Mouse (Mus musculus) limb, embryonic 12.5 days (tissue): ENCODE data around the gene Tmem253. TPM values are rescaled to one million over a fixed set of nuclear protein-coding genes. Genes with fewer than 3 reads are reported as not detected.

Experiments
- ATAC-seq: fragments of 200-750 bp; cut with Nextera tagmentation; 2 replicates; pipeline ENCODE4 v1.8.0; 2017; ENCODE audit warnings: low read depth, moderate TSS enrichment; ENCODE audit not compliant: insufficient number of reproducible peaks, insufficient read depth, low FRiP score, low TSS enrichment
- H3K27ac ChIP-seq: fragments of 300-500 bp; sonication (generic); 2 replicates; pipeline ENCODE4 v1.5.1; 2016; ENCODE audit warnings: mild to moderate bottlenecking, moderate library complexity
- H3K27me3 ChIP-seq: fragments of 300-500 bp; sonication (generic); 2 replicates; pipeline ENCODE4 v1.6.1; 2016; ENCODE audit warnings: mild to moderate bottlenecking, moderate library complexity
- H3K36me3 ChIP-seq: fragments of 300-500 bp; sonication (generic); 2 replicates; pipeline ENCODE4 v1.6.1; 2016; ENCODE audit warnings: mild to moderate bottlenecking, moderate library complexity
- H3K4me1 ChIP-seq: fragments of 300-500 bp; sonication (generic); replicated peaks from 2 replicates; pipeline ENCODE4 v1.6.1; 2016
- H3K4me2 ChIP-seq: fragments of 300-500 bp; sonication (generic); 2 replicates; pipeline ENCODE4 v1.6.1; 2016; ENCODE audit warnings: mild to moderate bottlenecking, moderate library complexity
- H3K4me3 ChIP-seq: fragments of 300-500 bp; sonication (generic); replicated peaks from 2 replicates; pipeline ENCODE4 v1.5.1; 2016; ENCODE audit warnings: mild to moderate bottlenecking
- H3K9ac ChIP-seq: fragments of 300-500 bp; sonication (generic); replicated peaks from 2 replicates; pipeline ENCODE4 v1.6.1; 2016; ENCODE audit warnings: mild to moderate bottlenecking, moderate library complexity
- H3K9me3 ChIP-seq: fragments of 300-500 bp; sonication (generic); 2 replicates; pipeline ENCODE4 v1.6.1; 2016; ENCODE audit warnings: mild to moderate bottlenecking, moderate library complexity
- WGBS: fragments of 180-500 bp; shearing (Covaris S2); methylation state at CpG from one replicate; pipeline ENCODE4 v1.1.7; 2016; 5-methylcytosine and 5-hydroxymethylcytosine counted together
- polyA plus RNA-seq: library from polyadenylated mRNA; unstranded; fragments of >200 nt; fragmentation: Nextera tagmentation; extraction: Ambion mirVana; gene quantifications from 2 replicates; pipeline ENCODE4 v1.2.1, GENCODE M21; 2016

Gene Tmem253
- 1.00 and 1.2 TPM in 2 replicates for polyA plus RNA-seq

DNA sequence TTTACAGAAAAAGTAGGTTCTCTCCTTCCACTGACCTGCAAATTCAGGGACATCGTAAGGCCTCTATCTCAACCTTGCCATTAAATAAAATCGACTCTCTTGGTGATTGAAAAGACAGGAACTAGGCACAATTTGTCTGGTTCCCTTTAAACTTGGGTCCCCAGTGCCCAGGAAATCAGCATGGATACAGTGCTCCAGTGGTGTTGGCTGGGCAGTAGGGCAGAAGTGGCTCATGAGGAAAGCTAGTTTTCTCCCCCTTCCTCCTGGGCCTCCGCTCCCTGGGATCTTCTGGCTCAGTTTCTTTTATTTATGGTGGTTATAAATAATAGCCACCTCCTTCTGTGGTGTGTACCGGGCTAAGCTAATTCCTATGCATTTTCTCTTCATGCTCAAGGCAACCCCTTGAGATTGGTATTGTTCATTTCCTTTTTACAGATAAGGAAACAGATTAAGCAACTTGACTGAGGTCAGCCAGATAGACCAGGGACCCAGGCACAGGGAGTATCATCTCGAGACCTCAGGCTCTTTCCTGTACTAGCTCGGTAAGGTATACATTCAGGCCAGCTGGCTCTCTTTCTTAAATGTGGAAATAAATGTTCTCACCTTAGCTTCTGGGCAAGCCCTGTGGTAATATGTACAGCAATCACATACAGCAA is at the start of gene Tmem253:
Gene Tmem253, plus strand, starts transcription at position 214 of the 656 bp plus-strand sequence.
- Histone ChIP-seq H3K9ac (peak within 1 kb of the TSS; percentile 89), H3K9me3 (no peaks in the 10 kb centered on the region), H3K4me2 (peak within 1 kb of the TSS; percentile 60), H3K4me1 (peaks cover 48% of the 10 kb centered on the region), H3K4me3 (peak within 1 kb of the TSS; percentile 67), H3K27ac (peak within 1 kb of the TSS; percentile 96), H3K36me3 (no peaks in the 10 kb centered on the region), H3K27me3 (no peaks in the 10 kb centered on the region)
- 41% methylated on average over 6 of the region's 6 CpGs for WGBS
- no peak for ATAC-seq

DNA sequence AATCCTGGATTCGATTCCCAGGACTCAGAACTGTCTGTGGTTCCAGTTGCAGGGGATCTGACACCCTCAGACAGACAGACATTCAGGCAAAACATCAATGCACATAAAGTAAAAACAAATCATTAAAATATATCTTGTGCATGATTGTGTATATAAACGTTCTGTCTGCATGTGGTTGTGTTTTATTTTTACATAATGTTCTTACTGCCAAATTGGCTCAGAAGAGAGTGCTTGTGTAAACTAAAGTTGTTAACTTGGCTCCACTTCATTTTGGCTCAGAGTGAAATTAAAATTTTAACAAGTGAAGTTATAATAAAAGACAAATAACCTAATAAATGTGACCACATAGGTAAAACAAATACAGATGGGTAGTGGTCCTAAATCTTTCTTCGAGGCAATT is 48.1 kb upstream of the Tmem253 start:
- ATAC-seq, result no peak
- Histone ChIP-seq H3K9me3 (no peaks in the 10 kb centered on the region), H3K27me3 (no peaks in the 10 kb centered on the region), H3K9ac (no peak overlapping the region), H3K4me3 (no peak overlapping the region), H3K4me2 (no peak overlapping the region), H3K36me3 (no peaks in the 10 kb centered on the region), H3K4me1 (no peaks in the 10 kb centered on the region), H3K27ac (no peak overlapping the region)
- 82% methylated on average over 3 of the region's 3 CpGs for WGBS

DNA sequence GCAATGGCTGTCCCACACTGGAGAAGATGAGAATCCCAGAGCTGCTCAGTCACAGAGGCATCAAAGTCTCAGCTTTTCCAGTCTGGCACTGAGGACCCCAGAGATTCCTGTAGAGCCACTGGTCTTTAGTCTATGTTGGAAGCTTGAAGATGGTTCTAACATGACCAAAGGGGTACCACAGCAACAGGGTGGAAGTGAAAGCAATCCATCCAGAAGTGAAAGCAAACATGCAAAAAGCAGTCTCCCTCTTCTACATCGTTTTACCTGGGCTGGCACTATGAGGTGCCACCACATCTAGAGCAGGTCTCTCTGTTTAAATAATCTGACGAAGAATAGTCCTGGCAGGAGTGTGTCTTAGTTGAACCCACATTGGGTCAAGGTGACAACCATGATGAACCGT is 36.2 kb upstream of the Tmem253 start:
- Histone ChIP-seq H3K27me3 (no peaks in the 10 kb centered on the region), H3K9ac (no peak overlapping the region), H3K4me1 (peaks cover 10% of the 10 kb centered on the region), H3K4me2 (no peak overlapping the region), H3K4me3 (no peak overlapping the region), H3K27ac (no peak overlapping the region), H3K9me3 (no peaks in the 10 kb centered on the region), H3K36me3 (no peaks in the 10 kb centered on the region)
- WGBS, result 85% methylated on average over 3 of the region's 3 CpGs
- no peak for ATAC-seq

DNA sequence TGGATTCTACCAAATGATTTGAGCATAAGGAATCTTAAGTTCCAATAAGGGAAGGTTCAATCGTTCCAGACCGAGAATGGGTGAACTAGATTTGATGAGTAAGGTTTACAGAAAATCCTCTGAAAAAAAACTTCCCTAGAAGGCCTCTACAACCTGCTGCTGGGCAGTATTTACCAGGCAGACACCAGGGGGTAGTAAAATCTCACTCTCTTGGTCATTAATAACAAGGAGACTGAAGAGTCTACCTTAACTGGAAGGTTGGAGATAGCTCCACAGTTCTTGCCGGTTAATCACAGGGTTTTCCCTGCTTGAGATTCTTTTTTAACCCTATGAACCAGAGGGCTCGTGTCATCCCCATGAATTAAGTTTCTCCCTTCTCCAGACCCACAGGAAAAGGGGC is 32.2 kb upstream of the Tmem253 start:
- H3K9ac ChIP-seq, result peak overlapping the region; percentile 92; the same call in 1 of the 2 replicates
- H3K4me2 ChIP-seq, result peak overlapping the region; percentile 82
- 61% methylated on average over 4 of the region's 4 CpGs for WGBS
- H3K27ac ChIP-seq, result peak overlapping the region; percentile 98
- H3K36me3 ChIP-seq, result peaks cover 17% of the 10 kb centered on the region
- H3K4me3 ChIP-seq, result 0 out of 2 replicates have a peak overlapping the region, but pooled peaks have one; percentile 82
- no peaks in the 10 kb centered on the region for H3K27me3 ChIP-seq
- no peak for ATAC-seq
- no peaks in the 10 kb centered on the region for H3K9me3 ChIP-seq
- peaks cover 23% of the 10 kb centered on the region for H3K4me1 ChIP-seq

DNA sequence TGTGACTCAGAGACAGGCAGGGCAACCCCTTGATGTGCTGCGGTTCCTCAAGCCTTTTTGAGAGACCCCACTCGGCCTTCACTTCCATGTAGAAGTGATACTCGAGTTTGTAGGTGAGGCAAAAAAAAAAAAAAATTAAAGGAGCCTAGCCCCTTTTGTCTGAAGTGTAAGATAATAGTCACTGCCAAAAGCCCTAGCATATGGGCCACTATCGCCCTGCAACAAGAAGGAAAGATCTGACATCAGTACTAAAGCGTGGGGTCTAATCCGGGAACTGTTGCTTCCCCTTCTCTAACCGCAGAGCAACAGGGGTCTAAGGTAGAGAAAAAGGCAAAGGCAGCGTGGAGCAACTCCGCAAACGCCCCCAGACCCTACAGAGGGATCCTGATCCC is 31.6 kb upstream of the Tmem253 start:
- Histone ChIP-seq H3K36me3 (peaks cover 23% of the 10 kb centered on the region), H3K4me1 (peaks cover 28% of the 10 kb centered on the region), H3K27me3 (no peaks in the 10 kb centered on the region), H3K27ac (peak overlapping the region; percentile 98), H3K4me3 (peak overlapping the region; percentile 82), H3K9ac (peak overlapping the region; percentile 92), H3K9me3 (no peaks in the 10 kb centered on the region), H3K4me2 (peak overlapping the region; percentile 82)
- WGBS, result 6% methylated on average over 10 of the region's 10 CpGs
- no peak for ATAC-seq

DNA sequence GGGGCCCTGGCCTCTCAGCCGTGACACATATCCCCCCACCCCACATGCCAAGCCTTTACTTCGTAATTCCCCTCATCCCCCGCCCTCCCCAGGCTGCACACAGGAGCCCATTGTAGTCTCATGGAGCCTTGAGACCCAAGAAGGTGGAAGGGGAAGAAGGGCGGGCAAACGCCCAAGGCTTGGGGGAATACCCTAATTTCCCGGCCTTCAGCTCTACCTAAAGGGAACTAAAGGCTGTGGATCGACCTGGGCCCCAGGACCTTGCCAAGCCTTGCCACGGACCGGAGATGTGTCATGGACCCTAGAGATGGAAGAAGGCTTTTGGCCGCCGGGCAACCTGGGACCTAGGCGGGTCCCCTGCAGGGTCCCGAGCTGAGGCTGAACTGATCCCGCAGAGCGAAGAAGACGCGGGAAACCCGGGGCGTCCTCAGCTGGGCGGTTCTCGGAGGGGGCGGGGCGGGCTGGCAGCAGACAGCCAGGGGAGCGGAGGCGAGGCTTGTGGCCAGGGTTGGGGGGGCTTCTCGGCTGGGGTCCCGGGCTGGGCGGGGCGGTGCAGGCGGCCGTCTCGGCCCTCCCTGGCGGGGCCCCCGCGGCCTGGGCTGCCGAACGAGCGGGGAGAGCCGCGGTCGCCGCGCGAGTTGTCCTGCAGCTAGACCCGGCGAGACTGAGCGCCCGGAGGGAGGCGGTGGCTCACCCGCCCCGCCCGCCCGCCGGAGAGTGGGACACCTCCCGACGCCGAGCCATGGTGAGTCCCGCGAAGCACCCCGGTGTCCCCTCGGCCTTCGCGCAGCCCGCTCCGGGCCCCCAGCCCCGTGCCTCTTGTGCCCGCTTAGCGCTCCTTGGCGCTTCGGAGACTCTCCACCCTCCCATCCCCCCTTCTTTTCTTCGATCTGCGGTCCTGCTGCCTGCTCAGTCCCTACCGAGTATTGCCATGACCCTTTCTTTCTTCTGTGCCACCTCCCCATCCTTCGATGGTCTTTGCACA is 30.9 kb upstream of the Tmem253 start, which contains the start of gene Arhgef40:
Gene Arhgef40, plus strand, starts transcription at position 473 of the 985 bp plus-strand sequence.
- Histone ChIP-seq H3K27ac (peak within 1 kb of the TSS; percentile 98), H3K36me3 (peaks cover 29% of the 10 kb centered on the region), H3K9ac (peak within 1 kb of the TSS; percentile 92), H3K9me3 (no peaks in the 10 kb centered on the region), H3K4me3 (peak within 1 kb of the TSS; percentile 82), H3K4me1 (peaks cover 35% of the 10 kb centered on the region), H3K27me3 (no peaks in the 10 kb centered on the region), H3K4me2 (peak within 1 kb of the TSS; percentile 82)
- WGBS, result 0% methylated on average over 49 of the region's 74 CpGs
- peak; percentile 87 for ATAC-seq

DNA sequence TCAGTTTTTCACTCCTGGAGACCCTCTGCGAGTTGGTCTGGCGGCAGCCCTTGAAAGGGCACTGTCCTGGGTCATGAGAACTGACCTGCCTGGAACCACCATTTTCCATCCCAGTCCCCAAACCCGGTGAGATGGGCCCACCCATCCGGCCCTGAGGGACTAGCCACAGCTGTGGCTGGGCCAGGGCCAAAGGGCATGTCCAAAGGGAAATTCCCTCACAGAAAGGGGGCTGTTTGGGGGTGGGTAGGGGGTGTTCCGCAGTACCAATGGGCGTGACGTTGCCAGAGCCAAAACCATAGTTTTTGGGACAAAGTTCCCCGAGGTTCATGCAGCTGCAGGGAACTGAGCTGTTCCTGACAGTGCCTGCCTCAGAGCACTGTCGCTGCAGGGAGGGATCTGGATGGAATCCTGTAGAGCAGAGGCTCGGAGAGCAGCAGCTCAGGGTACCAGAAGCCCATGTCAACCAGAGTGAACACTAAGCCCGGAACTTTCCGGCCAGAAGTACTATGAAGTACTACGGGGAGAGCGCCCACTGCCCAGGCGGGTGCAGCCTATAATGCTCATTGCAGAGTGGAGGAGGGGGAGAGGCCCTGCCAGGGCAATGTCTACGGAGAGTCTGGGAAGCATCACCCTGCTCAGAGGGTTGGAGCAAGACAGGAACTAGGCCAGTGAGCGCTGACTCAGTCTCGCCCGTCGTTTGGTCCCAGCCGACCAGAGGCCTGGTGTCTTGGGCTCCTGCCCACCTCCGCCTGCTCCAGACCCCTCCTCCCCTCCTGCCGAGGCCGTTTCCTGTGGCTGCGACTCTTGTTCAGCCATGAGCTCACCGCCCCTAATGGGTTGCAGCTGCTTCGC is 29.9 kb upstream of the Tmem253 start:
- WGBS, result under 1% methylated on average over 27 of the region's 27 CpGs
- peak; percentile 74 for ATAC-seq
- Histone ChIP-seq H3K4me2 (peak overlapping the region; percentile 82), H3K4me3 (peak overlapping the region; percentile 82), H3K9ac (peak overlapping the region; percentile 92), H3K27ac (peak overlapping the region; percentile 98), H3K4me1 (peaks cover 35% of the 10 kb centered on the region), H3K27me3 (no peaks in the 10 kb centered on the region), H3K9me3 (no peaks in the 10 kb centered on the region), H3K36me3 (peaks cover 39% of the 10 kb centered on the region)

DNA sequence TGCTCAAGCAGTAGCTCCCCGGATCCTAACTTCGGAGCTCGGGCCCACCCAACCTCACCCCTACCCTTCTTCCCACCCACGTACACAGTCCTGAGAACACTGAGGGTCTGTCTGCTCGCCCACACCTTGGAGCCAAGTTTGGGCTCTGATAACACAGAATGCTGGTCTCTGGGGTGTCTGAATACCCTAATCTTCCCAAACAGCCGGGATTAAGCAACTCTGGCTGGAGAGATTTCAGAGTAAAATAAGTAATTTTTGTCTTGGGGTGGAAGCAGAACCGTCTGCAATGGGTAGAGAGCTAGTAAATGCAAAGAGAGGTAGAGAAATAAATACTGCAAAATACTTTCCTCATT is 29.3 kb upstream of the Tmem253 start:
- 3% methylated on average over 7 of the region's 7 CpGs for WGBS
- Histone ChIP-seq H3K4me3 (peak overlapping the region; percentile 82), H3K27me3 (no peaks in the 10 kb centered on the region), H3K9ac (peak overlapping the region; percentile 92), H3K9me3 (no peaks in the 10 kb centered on the region), H3K27ac (peak overlapping the region; percentile 98), H3K4me2 (peak overlapping the region; percentile 82), H3K4me1 (peaks cover 35% of the 10 kb centered on the region), H3K36me3 (peaks cover 45% of the 10 kb centered on the region)
- ATAC-seq, result no peak

DNA sequence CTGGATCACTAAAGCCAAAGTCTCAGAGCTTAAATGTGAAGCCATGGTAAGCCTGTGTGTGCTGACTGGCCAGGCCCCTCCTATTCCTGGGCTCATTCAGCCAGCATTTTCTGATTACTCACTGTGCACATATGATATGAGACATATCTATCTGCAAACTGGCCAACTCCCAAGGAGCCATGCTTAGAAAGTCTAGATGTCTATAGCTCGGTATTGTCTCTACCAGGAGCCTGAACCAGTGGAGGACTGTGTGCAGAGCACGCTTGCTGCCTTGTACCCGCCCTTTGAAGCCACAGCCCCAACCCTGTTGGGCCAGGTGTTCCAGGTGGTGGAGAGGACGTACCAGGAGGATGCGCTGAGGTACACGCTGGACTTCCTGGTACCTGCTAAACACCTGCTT is 28.3 kb upstream of the Tmem253 start:
- Histone ChIP-seq H3K36me3 (peaks cover 56% of the 10 kb centered on the region), H3K4me1 (peaks cover 35% of the 10 kb centered on the region), H3K27ac (no peak overlapping the region), H3K9ac (no peak overlapping the region), H3K4me3 (no peak overlapping the region), H3K4me2 (peak overlapping the region; percentile 82; the same call in 1 of the 2 replicates), H3K27me3 (no peaks in the 10 kb centered on the region), H3K9me3 (no peaks in the 10 kb centered on the region)
- no peak for ATAC-seq
- 86% methylated on average over 6 of the region's 6 CpGs for WGBS

DNA sequence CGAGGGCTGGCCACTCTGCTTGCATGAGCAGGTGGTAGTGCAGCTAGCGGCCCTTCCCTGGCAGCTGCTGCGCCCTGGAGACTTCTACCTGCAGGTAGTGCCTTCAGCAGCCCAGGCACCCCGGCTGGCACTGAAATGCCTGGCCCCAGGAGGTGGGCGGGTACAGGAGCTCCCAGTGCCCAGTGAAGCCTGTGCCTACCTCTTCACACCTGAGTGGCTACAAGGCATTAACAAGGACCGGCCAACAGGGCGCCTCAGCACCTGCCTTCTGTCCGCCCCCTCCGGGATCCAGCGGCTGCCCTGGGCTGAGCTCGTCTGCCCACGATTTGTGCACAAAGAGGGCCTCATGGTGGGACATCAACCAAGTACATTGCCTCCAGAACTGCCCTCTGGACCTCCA is 26.7 kb upstream of the Tmem253 start:
- Histone ChIP-seq H3K4me3 (no peak overlapping the region), H3K9me3 (no peaks in the 10 kb centered on the region), H3K36me3 (peaks cover 71% of the 10 kb centered on the region), H3K27ac (no peak overlapping the region), H3K4me2 (no peak overlapping the region), H3K4me1 (peaks cover 29% of the 10 kb centered on the region), H3K9ac (no peak overlapping the region), H3K27me3 (no peaks in the 10 kb centered on the region)
- no peak for ATAC-seq
- 75% methylated on average over 12 of the region's 12 CpGs for WGBS
